Mouse (Mus musculus) CH12.LX (cell line): ENCODE measurements around the gene Anapc16.

Experiments
- CHD2 ChIP-seq: IDR thresholded peaks from 2 replicates; pipeline ENCODE4 v1.6.1; 2011; ENCODE audit warnings: low read length, improper control_type of control experiment
- CTCF ChIP-seq, 2 experiments: IDR thresholded peaks in 1 of 2; conservative IDR thresholded peaks in 1 of 2; 2 replicates each; pipeline ENCODE4 v1.5.1; 2011 to 2012; ENCODE audit warnings: low read depth in 2 of 2, low read length in 2 of 2, improper control_type of control experiment in 1 of 2, inconsistent platforms in 1 of 2, mild to moderate bottlenecking in 1 of 2, moderate library complexity in 1 of 2
- EP300 ChIP-seq: IDR thresholded peaks from 2 replicates; pipeline ENCODE4 v1.6.1; 2011; ENCODE audit warnings: low read length, improper control_type of control experiment
- MEF2A ChIP-seq: IDR thresholded peaks from 2 replicates; pipeline ENCODE4 v1.6.1; 2014; ENCODE audit warnings: low read depth, mild to moderate bottlenecking, inconsistent platforms, low read length, improper control_type of control experiment, borderline replicate concordance
- POLR2A ChIP-seq: IDR thresholded peaks from 2 replicates; pipeline ENCODE4 v1.6.1; 2011; ENCODE audit warnings: low read depth, mild to moderate bottlenecking, improper control_type of control experiment, low read length
- POLR2AphosphoS2 ChIP-seq: IDR thresholded peaks from 2 replicates; pipeline ENCODE4 v1.6.1; 2011; ENCODE audit warnings: low read depth, low read length, improper control_type of control experiment
- USF2 ChIP-seq: conservative IDR thresholded peaks from 2 replicates; pipeline ENCODE4 v1.6.1; 2011; ENCODE audit warnings: low read depth, low read length, improper control_type of control experiment

- no peak for TF ChIP-seq CHD2
- no peak for TF ChIP-seq CTCF (conservative IDR thresholded peaks at IDR 0.05 in 1 of 2, IDR thresholded peaks at IDR 0.05 in 1 of 2; ENCODE audit: low read depth in 2 of 2, low read length in 2 of 2)
- TF ChIP-seq POLR2AphosphoS2: no peak
- no peak for TF ChIP-seq POLR2A
- TF ChIP-seq USF2: no peak
- no peak for TF ChIP-seq EP300
- TF ChIP-seq MEF2A: no peak
Observed at GRCm38 (mm10) chr10:59945416-59945815, 57.5 kb downstream of the Anapc16 start.
